Mouse (Mus musculus): Measurements from ENCODE around the gene Kcns3.
"Not testable (repeated sequence)": the region's sequence is repeated elsewhere in the genome, so short reads cannot be mapped to it uniquely, and the experiment has no call there.

The Kcns3 gene

GRCm38 (mm10) chr12:11071079-11071478, 79.8 kb downstream of the Kcns3 start:
- DNase-seq (ENCODE audit: low read depth, low spot score), result no peak

GRCm38 (mm10) chr12:11066865-11067264, 84.0 kb downstream of the Kcns3 start:
- DNase-seq (ENCODE audit: low read depth, low spot score), result no peak

GRCm38 (mm10) chr12:11052676-11053075, 98.2 kb downstream of the Kcns3 start:
- not testable (repeated sequence) for DNase-seq (ENCODE audit: low read depth, low spot score)

GRCm38 (mm10) chr12:11041821-11042220, 109.0 kb downstream of the Kcns3 start:
- DNase-seq (ENCODE audit: low read depth, low spot score), result no peak
